Mouse (Mus musculus) c-Kit-positive CD71-positive TER-119-positive erythroid progenitor cells, embryonic 14.5 days (primary cell): ENCODE results near the gene Rabggtb.
"Not testable (repeated sequence)": the region's sequence is repeated elsewhere in the genome, so short reads cannot be mapped to it uniquely, and the experiment has no call there.

ENCODE experiments used
- DNase-seq: peaks from one replicate; pipeline ENCODE4 v3.0.0-alpha.2; 2013; ENCODE audit warnings: low spot score

Rabggtb gene

DNA sequence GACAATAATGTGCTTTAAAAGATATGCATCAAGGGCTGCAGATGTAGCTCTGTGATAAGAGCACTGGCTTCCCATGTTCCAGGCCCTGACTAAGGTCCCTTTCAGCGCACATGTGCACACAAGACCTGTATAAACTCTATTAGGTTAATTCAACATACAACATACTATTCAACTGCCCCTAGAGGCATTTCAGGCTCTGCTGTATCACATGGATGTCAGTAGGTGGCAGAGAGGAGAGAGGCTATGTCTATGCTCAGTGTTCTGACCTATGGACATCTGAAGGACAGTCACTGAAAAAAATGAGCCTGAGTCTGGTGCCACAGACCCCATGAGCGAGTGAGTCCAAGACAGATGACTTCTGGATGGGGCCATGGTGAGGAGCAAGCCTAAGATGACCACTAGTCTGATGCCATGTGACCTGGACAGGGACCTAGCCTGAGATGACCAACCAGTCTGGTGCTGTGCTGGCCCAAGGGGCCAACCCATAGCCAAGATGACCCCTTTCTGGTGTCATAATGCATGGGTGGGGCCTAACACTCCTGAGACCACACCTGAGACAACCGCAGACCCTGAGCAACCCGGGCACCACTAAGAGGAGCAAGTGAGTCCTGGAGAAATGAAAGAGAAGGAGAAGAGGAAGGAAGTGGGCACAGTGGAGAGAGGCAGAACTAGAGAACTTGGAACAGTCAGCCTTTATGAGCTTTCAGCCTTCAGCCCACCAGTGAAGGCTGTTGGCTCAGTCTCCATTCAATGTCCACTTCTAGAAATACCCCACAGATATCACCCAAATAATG lies 48.0 kb downstream of the Rabggtb start:
- no peak for DNase-seq

DNA sequence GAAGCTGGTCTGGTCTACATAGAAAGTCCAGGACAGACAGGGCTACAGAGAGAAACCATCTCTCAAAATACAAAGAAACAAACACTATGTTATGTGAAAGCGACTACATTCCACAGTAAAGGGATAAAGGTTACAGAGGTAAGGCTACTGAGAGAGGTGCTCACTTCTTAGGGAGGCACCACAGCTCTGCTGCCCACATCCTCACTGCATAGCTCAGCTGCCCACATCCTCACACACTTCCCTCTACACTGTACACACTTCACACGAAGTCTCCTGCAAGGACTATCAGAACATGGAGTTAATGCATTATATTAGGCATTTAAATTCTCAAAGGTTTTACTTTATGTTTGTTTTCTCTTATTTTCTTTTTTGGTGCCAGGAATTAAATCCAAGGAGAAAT lies 49.0 kb downstream of the Rabggtb start:
- DNase-seq = no peak

GRCm38 (mm10) chr3:153860392-153860791 lies 52.4 kb downstream of the Rabggtb start:
- DNase-seq = not testable (repeated sequence)

- DNase-seq = no peak
Measured at GRCm38 (mm10) chr3:153858350-153859001, 54.3 kb downstream of the Rabggtb start.
